In genomic region chr12:41349386-41349785, GRCm38 (mm10) we compare ENCODE assay signal across 25 mouse cellular contexts.
A peak's percentile ranks its signal among the peaks of the same experiment; 100 is the strongest.
DNase-seq lines count a peak whose midpoint lies in the region; ATAC-seq and TF ChIP-seq lines count a peak whose summit lies in the region.
"Had no signal": no experiment of that assay in that cellular context is flagged by ENCODE, and none has a peak within 500 bp of the region (broad histone marks: within the 10 kb centered on the region; RNA-seq: fewer than 3 reads in every experiment).

No protein-coding gene starts in this region.

- no peak for TF ChIP-seq CTCF in lung, embryonic 14.5 days (IDR thresholded peaks at IDR 0.05; ENCODE audit: low read depth)
- no peak for TF ChIP-seq CTCF in lung, postnatal 0 days (IDR thresholded peaks at IDR 0.05)

- no peak overlapping the region for H3K27ac ChIP-seq in lung, embryonic 14.5 days (ENCODE audit: low read depth)
- H3K27ac ChIP-seq in lung, postnatal 0 days (ENCODE audit: low read length): no peak overlapping the region
- H3K27ac ChIP-seq in kidney, embryonic 16.5 days (ENCODE audit: low read length): no peak overlapping the region
- H3K27ac ChIP-seq: embryonic facial prominence, embryonic 12.5 days; embryonic facial prominence, embryonic 15.5 days; forebrain, embryonic 12.5 days; forebrain, embryonic 15.5 days; heart, adult 2 months; heart, embryonic 10.5 days; hindbrain, embryonic 12.5 days; hindbrain, embryonic 15.5 days had no signal

- no peak overlapping the region for H3K4me2 ChIP-seq in lung, embryonic 14.5 days
- H3K4me2 ChIP-seq in lung, postnatal 0 days (replicated peaks; ENCODE audit: low read depth, low read length): no peak overlapping the region
- H3K4me2 ChIP-seq in kidney, embryonic 16.5 days (replicated peaks; ENCODE audit: low read depth, low read length): no peak overlapping the region
- H3K4me2 ChIP-seq: embryonic facial prominence, embryonic 12.5 days; embryonic facial prominence, embryonic 15.5 days; forebrain, embryonic 12.5 days; forebrain, embryonic 15.5 days; hindbrain, embryonic 12.5 days; hindbrain, embryonic 15.5 days had no signal

- H3K36me3 ChIP-seq in lung, embryonic 14.5 days (ENCODE audit: insufficient read depth): no peaks in the 10 kb centered on the region
- H3K36me3 ChIP-seq in lung, postnatal 0 days (ENCODE audit: insufficient read depth, low read length): no peaks in the 10 kb centered on the region
- no peaks in the 10 kb centered on the region for H3K36me3 ChIP-seq in kidney, embryonic 16.5 days (ENCODE audit: insufficient read depth, low read length)
- H3K36me3 ChIP-seq: embryonic facial prominence, embryonic 12.5 days; embryonic facial prominence, embryonic 15.5 days; forebrain, embryonic 12.5 days; forebrain, embryonic 15.5 days; G1E; heart, embryonic 10.5 days; hindbrain, embryonic 12.5 days; hindbrain, embryonic 15.5 days had no signal

- H3K9ac ChIP-seq in lung, embryonic 14.5 days: no peak overlapping the region
- no peak overlapping the region for H3K9ac ChIP-seq in lung, postnatal 0 days (replicated peaks; ENCODE audit: low read depth)
- H3K9ac ChIP-seq in kidney, embryonic 16.5 days (replicated peaks; ENCODE audit: low read length): no peak overlapping the region
- H3K9ac ChIP-seq: embryonic facial prominence, embryonic 12.5 days; embryonic facial prominence, embryonic 15.5 days; forebrain, embryonic 12.5 days; forebrain, embryonic 15.5 days; hindbrain, embryonic 12.5 days; hindbrain, embryonic 15.5 days had no signal

- no peak overlapping the region for H3K4me3 ChIP-seq in lung, embryonic 14.5 days (ENCODE audit: low read depth, low read length)
- no peak overlapping the region for H3K4me3 ChIP-seq in lung, postnatal 0 days (ENCODE audit: low read depth, low read length)
- H3K4me3 ChIP-seq in kidney, embryonic 16.5 days (ENCODE audit: low read length): no peak overlapping the region
- H3K4me3 ChIP-seq: embryonic facial prominence, embryonic 12.5 days; embryonic facial prominence, embryonic 15.5 days; forebrain, embryonic 12.5 days; forebrain, embryonic 15.5 days; heart, adult 2 months; heart, embryonic 10.5 days; hindbrain, embryonic 12.5 days; hindbrain, embryonic 15.5 days had no signal

- no peaks in the 10 kb centered on the region for H3K9me3 ChIP-seq in lung, embryonic 14.5 days (ENCODE audit: low read depth, low read length)
- no peaks in the 10 kb centered on the region for H3K9me3 ChIP-seq in lung, postnatal 0 days (ENCODE audit: low read length)
- no peaks in the 10 kb centered on the region for H3K9me3 ChIP-seq in kidney, embryonic 16.5 days (ENCODE audit: low read length)
- H3K9me3 ChIP-seq: embryonic facial prominence, embryonic 12.5 days; embryonic facial prominence, embryonic 15.5 days; forebrain, embryonic 12.5 days; forebrain, embryonic 15.5 days; heart, embryonic 10.5 days; hindbrain, embryonic 12.5 days; hindbrain, embryonic 15.5 days had no signal

- H3K4me1 ChIP-seq in lung, embryonic 14.5 days (ENCODE audit: insufficient read depth): no peaks in the 10 kb centered on the region
- no peaks in the 10 kb centered on the region for H3K4me1 ChIP-seq in lung, postnatal 0 days (ENCODE audit: insufficient read depth, low read depth, low read length)
- no peaks in the 10 kb centered on the region for H3K4me1 ChIP-seq in kidney, embryonic 16.5 days (ENCODE audit: insufficient read depth, low read length)
- H3K4me1 ChIP-seq: embryonic facial prominence, embryonic 12.5 days; embryonic facial prominence, embryonic 15.5 days; forebrain, embryonic 12.5 days; heart, embryonic 10.5 days; hindbrain, embryonic 12.5 days; hindbrain, embryonic 15.5 days had no signal

- no peak for TF ChIP-seq EP300 in lung, postnatal 0 days (IDR thresholded peaks at IDR 0.05)

- ATAC-seq in lung, embryonic 14.5 days (ENCODE audit: insufficient read depth): no peak
- ATAC-seq in lung, postnatal 0 days: no peak
- ATAC-seq in megakaryocyte progenitor cell, adult 5-6 weeks (replicated peaks; ENCODE audit: poor library complexity): peak; percentile 17
- ATAC-seq in kidney, embryonic 16.5 days (ENCODE audit: low FRiP score, low TSS enrichment): no peak
- ATAC-seq: activated CD4-positive, CD25-positive, alpha-beta regulatory T cell, adult 4 months; forebrain, embryonic 15.5 days had no signal

- H3K27me3 ChIP-seq in lung, embryonic 14.5 days (ENCODE audit: insufficient read depth, low read length): no peaks in the 10 kb centered on the region
- H3K27me3 ChIP-seq in lung, postnatal 0 days (replicated peaks; ENCODE audit: insufficient read depth, low read length): no peaks in the 10 kb centered on the region
- H3K27me3 ChIP-seq in kidney, embryonic 16.5 days (ENCODE audit: insufficient read depth, low read length): no peaks in the 10 kb centered on the region
- H3K27me3 ChIP-seq: CH12.LX; embryonic facial prominence, embryonic 12.5 days; embryonic facial prominence, embryonic 15.5 days; forebrain, embryonic 15.5 days; hindbrain, embryonic 12.5 days; hindbrain, embryonic 15.5 days had no signal

- peak; percentile 30 for DNase-seq in lung, embryonic 14.5 days
- DNase-seq in lung, postnatal 0 days (ENCODE audit: low spot score): no peak
- DNase-seq in 416B (ENCODE audit: low read depth) (peak; percentile 2), MN1 (ENCODE audit: low spot score) (peak; percentile 76)
- DNase-seq in kidney, postnatal 14 days: no peak
- DNase-seq: adrenal gland, adult 8-10 months; adrenal gland, postnatal 25 days; B cell, adult 2 months; cerebellum, adult 11-12 months; cerebellum, adult 8-10 months; cerebellum, postnatal 36 days; gastrocnemius, postnatal 25 days; heart, adult 2 months had no signal

- 42% methylated on average over 2 of the region's 2 CpGs for WGBS in lung, embryonic 14.5 days
- WGBS in lung, postnatal 0 days: 38% methylated on average over 2 of the region's 2 CpGs
- WGBS in kidney, embryonic 16.5 days: 45% methylated on average over 2 of the region's 2 CpGs

Comparison
In these comparisons a context has a peak if more than half of its experiments do, and no peak if none do; other contexts are left out.
1. DNase-seq: peak in lung, embryonic 14.5 days (single experiment), 416B (single experiment) and MN1 (single experiment); none in lung, postnatal 0 days (single experiment) and kidney, postnatal 14 days (single experiment).